Mouse (Mus musculus) bone marrow macrophage, adult 2 months (primary cell): ENCODE results near the gene Gnat1.
A peak's percentile ranks its signal among the peaks of the same experiment; 100 is the strongest.

Source experiments
- CTCF ChIP-seq: IDR thresholded peaks from 2 replicates; pipeline ENCODE4 v1.5.1; 2012; ENCODE audit warnings: low read depth, mild to moderate bottlenecking, low read length, moderate library complexity
- POLR2A ChIP-seq: IDR thresholded peaks from 2 replicates; pipeline ENCODE4 v1.6.1; 2012; ENCODE audit warnings: mild to moderate bottlenecking, low read depth, low read length, borderline replicate concordance

DNA sequence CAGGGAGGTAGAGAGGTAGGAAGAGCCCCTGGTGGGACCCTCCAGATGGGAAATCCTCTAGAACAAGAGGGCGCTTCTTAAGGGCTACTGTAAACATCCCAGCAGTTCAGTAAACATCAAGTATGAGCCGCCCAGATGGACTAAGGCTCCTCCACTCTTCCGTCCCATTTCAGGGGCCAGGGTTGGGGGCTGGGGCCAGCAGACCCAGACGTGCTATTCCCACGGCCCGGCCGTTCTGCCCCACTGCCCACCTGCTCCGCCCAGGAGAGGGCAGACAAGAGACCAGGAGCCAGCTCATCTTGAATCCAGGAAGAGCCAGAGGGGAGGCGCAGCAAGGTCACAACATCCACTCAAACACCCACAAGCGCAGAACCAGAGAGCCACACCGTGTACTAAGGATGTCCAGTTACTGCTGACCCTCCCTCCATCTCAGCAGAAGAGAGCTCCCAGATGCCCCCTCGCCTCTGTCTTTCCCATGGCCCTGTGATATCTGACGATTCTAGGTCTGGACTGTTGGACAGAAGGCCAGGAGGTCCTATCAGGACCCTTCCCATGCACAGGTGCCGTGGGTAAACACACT, 19.2 kb upstream of the Gnat1 start:
- TF ChIP-seq CTCF (peak; percentile 13; the same call in 1 of the 2 replicates), POLR2A (no peak)
